Mouse (Mus musculus) lung, adult 2 months (tissue): ENCODE results near the gene Nfkbib. TPM values are rescaled to one million over a fixed set of nuclear protein-coding genes. Genes with fewer than 3 reads are reported as not detected.

ENCODE experiments used
- DNase-seq: peaks from one replicate; pipeline ENCODE4 v3.0.0; 2022
- H3K4me1 ChIP-seq: fragments of 200-500 bp; 2 replicates; pipeline ENCODE4 v1.6.1; 2011; ENCODE audit warnings: low read length; ENCODE audit not compliant: control insufficient read depth, insufficient read depth
- H3K4me3 ChIP-seq: fragments of 200-500 bp; replicated peaks from 2 replicates; pipeline ENCODE3; 2011; ENCODE audit warnings: low read depth, mild to moderate bottlenecking, control low read depth, low read length; ENCODE audit errors: extremely low read depth
- CTCF ChIP-seq: fragments of 200-500 bp; IDR thresholded peaks from 2 replicates; pipeline ENCODE4 v1.5.1; 2011; ENCODE audit warnings: mild to moderate bottlenecking, low read length, control low read depth; ENCODE audit not compliant: insufficient read depth
- POLR2A ChIP-seq: fragments of 200-500 bp; IDR thresholded peaks from 2 replicates; pipeline ENCODE4 v1.6.1; 2011; ENCODE audit warnings: low read depth, mild to moderate bottlenecking, control low read depth, low read length, borderline replicate concordance; ENCODE audit errors: extremely low read depth
- WGBS: fragments of 180-500 bp; shearing (Covaris S2); methylation state at CpG from one replicate; pipeline ENCODE4 v1.1.7; 2018; 5-methylcytosine and 5-hydroxymethylcytosine counted together
- polyA plus RNA-seq: library from polyadenylated mRNA; depleted of rRNA; stranded (reverse); fragments of >200 nt; gene quantifications from 2 replicates; pipeline ENCODE4 v1.2.3, GENCODE M21; 2012

Nfkbib gene
- polyA plus RNA-seq, 1 experiment, result 49.2 TPM

DNA sequence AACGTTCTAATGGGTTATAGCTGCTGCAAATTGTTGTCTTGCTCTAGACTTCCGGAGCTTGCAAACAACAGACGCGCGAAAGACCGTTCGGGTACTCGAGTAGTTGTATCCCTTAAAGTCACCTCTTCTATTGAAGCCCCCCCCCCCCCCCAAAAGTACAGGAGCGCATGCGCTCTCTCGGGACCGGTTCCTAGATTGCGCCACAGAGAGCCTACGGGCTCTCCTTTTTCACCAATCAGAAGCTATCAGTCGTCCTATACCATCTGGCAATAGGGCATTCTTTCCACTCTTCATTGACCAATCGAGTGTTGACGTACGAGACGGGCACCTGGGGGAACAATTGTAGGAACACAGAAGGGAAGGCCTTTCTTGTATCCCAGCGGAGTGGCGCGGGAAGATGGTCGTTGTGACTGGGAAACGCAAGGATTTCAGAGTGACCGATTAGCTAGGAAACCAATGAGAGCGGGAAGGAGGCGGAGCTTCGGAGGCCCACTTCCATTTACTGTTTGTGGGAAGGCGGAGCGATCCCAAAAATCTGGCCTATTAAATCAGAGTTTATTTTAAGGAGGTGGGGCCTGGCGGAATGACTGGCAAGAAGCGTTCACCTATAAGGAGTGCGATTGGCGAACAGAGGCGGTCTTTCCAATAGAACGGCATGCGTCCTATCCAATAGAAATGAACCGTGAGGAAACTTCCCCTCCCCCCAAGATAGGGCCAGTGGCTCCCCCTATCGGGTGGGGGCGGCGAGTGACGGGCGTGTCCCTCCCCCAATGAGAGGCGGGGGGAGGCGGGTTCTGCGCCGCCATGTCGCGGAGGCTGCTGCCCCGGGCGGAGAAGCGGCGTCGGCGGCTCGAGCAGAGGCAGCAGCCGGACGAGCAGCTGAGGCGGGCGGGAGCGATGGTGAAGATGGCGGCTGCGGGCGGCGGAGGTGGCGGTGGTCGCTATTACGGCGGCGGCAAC is 43.1 kb upstream of the Nfkbib start:
- peak; percentile 98 for DNase-seq
- Histone ChIP-seq H3K4me3 (peak overlapping the region; percentile 90), H3K4me1 (peaks cover 22% of the 10 kb centered on the region)
- WGBS, result under 1% methylated on average over 70 of the region's 70 CpGs
- peak; percentile 99 for TF ChIP-seq POLR2A
- no peak for TF ChIP-seq CTCF

- WGBS, result under 1% methylated on average over 35 of the region's 35 CpGs
- H3K4me1 ChIP-seq, result peaks cover 22% of the 10 kb centered on the region
- TF ChIP-seq CTCF (no peak), POLR2A (peak; percentile 53; the same call in 1 of the 2 replicates)
- peak; percentile 70 for DNase-seq
- H3K4me3 ChIP-seq, result peak overlapping the region; percentile 90
Observed at GRCm38 (mm10) chr7:28809401-28810089, 42.2 kb upstream of the Nfkbib start.

DNA sequence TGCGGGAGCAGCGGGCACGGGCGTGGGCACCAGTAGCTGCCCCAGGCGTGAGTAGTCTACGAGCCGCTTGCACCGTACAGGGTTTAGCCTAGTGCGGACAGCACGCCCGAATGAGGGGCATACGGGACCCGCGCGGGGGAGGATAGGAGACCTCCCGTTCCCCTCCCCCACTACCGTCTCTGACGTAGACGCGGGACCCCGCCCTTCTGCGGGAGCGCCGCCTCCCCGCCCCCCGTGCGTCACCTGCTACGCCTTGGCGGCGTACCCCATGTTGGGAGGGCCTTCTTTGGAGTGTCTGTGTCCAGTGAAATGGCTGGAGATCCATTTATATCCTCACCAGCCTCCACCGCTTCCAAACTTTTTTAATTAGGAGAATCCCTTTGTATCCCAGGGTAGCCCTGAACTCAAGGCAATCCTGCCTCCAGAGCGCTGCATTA is 41.7 kb upstream of the Nfkbib start:
- Histone ChIP-seq H3K4me3 (peak overlapping the region; percentile 90), H3K4me1 (peaks cover 24% of the 10 kb centered on the region)
- under 1% methylated on average over 32 of the region's 32 CpGs for WGBS
- TF ChIP-seq POLR2A (peak; percentile 85; the same call in 1 of the 2 replicates), CTCF (no peak)
- DNase-seq, result peak; percentile 96

- TF ChIP-seq POLR2A (peak; percentile 22; the same call in 1 of the 2 replicates), CTCF (no peak)
- WGBS, result 3% methylated on average over 35 of the region's 35 CpGs
- peaks cover 22% of the 10 kb centered on the region for H3K4me1 ChIP-seq
- DNase-seq, result peak; percentile 60
- peak within 1 kb of the TSS; percentile 90 for H3K4me3 ChIP-seq
Observed at GRCm38 (mm10) chr7:28808221-28808941, 41.1 kb upstream of the Nfkbib start, which contains the start of gene Hnrnpl. Hnrnpl (plus strand) TSS chr7:28808541.

GRCm38 (mm10) chr7:28807641-28808220 is 40.4 kb upstream of the Nfkbib start:
- Histone ChIP-seq H3K4me3 (peak overlapping the region; percentile 90), H3K4me1 (peaks cover 23% of the 10 kb centered on the region)
- 37% methylated on average over 7 of the region's 8 CpGs for WGBS
- peak; percentile 48 for DNase-seq
- TF ChIP-seq CTCF, result no peak
- TF ChIP-seq POLR2A, result 0 out of 2 replicates have a peak, but pooled peaks have one; percentile 15

DNA sequence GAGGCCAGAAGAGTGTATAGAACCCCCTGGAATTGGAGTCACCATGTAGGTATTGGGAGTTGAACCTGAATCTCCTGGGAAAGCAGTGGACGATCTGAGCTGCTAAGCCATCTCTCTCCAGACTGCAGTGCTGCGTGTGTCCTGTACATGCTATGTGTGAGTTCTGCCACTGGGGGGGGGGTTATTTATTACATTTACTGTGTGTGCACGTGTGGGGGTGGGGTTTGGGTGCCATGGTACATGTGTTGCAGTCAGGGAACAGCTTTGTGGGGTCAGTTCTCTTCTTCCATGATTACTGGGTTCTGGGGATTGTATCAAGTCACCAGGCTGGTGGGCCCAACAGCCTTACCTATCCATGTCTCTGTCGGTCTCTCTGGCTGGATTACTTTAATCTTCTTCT is 39.6 kb upstream of the Nfkbib start:
- no peak for DNase-seq
- Histone ChIP-seq H3K4me3 (no peak overlapping the region), H3K4me1 (peaks cover 22% of the 10 kb centered on the region)
- TF ChIP-seq POLR2A (no peak), CTCF (no peak)
- WGBS, result 53% methylated on average over 4 of the region's 4 CpGs

DNA sequence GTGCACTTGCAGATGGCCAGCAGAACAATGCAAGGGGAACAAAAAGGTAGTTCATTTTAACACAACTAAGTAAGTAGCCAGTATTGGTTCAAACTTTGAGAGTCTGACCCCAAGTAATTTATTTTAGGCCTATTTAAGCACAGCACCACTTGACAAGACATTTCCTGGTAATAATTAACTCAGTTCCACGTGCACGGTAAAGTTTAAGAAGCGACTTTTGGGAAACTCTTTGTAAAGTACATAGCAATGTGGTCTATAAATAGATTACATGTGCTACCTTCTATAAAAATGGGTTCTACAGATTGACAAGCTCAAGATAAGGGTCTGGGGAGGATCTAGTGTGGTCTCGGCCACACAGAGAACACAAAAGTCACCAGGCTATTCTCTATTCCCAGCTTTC is 36.4 kb upstream of the Nfkbib start:
- H3K4me1 ChIP-seq, result peaks cover 21% of the 10 kb centered on the region
- 45% methylated on average over 4 of the region's 4 CpGs for WGBS
- TF ChIP-seq POLR2A (no peak), CTCF (no peak)
- no peak overlapping the region for H3K4me3 ChIP-seq
- no peak for DNase-seq

DNA sequence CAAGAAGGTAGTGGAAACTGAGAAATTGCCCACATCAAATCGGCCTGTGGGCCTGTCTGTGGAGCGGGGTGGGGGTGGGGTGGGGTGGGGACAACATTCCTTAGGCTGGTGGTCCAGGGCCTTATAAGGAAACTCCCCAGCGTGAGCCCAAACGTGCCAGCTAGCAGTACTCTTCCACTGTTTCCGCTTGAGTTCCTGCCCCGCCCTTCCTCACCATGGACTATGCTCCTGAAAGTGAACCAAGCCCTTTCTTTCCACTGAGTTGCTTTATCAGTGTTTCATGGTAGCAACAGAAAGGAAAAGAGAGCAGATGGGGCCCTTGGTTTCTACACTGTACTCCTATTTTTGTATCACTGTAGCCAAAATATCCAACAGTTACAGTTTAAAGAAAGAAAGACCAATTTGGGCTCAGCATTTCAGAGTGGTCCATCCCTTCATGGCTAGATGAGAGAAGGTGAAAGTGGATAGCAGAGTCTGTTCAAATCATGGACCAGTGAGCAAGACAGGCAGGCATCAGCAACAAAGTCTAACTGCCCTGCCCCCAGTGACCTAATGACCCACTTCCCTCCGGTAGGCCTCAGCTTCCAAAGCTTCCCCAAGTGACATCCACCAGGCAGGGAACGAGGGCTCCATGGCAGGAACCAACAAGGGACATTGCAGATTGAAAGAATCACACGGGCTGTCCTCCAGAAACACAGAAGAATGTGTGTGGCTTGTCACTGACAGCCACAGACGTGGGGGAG is 35.7 kb upstream of the Nfkbib start:
- Histone ChIP-seq H3K4me3 (no peak overlapping the region), H3K4me1 (peaks cover 18% of the 10 kb centered on the region)
- TF ChIP-seq POLR2A, result no peak
- TF ChIP-seq CTCF, result no peak
- WGBS, result 12% methylated on average over 10 of the region's 10 CpGs
- no peak for DNase-seq
